Mouse (Mus musculus): ENCODE results near the gene Endod1. TPM values are rescaled to one million over a fixed set of nuclear protein-coding genes. Genes with fewer than 3 reads are reported as not detected.

Gene Endod1
- polyA plus RNA-seq, 1 experiment, result 14.9 TPM

- H3K36me3 ChIP-seq (ENCODE audit: control insufficient read depth), result no peaks in the 10 kb centered on the region; the same call in 1 of the 2 replicates
- H3K4me1 ChIP-seq (ENCODE audit: control insufficient read depth), result no peaks in the 10 kb centered on the region
- no peak for TF ChIP-seq TAL1 (IDR thresholded peaks at IDR 0.05; ENCODE audit: low read length)
- no peak for TF ChIP-seq GATA1 (IDR thresholded peaks at IDR 0.05; ENCODE audit: low read length)
Observed at GRCm38 (mm10) chr9:14313968-14314367, 67.3 kb downstream of the Endod1 start.

GRCm38 (mm10) chr9:14307341-14307740, 74.0 kb downstream of the Endod1 start:
- no peaks in the 10 kb centered on the region for H3K4me1 ChIP-seq (ENCODE audit: control insufficient read depth)

More at GRCm38 (mm10) chr9:14313968-14314367, 67.3 kb downstream of the Endod1 start:
- Histone ChIP-seq H3K9me3 (ENCODE audit: control insufficient read depth, low read length) (no peaks in the 10 kb centered on the region), H3K4me3 (replicated peaks) (no peak overlapping the region), H3K27me3 (ENCODE audit: control insufficient read depth) (no peaks in the 10 kb centered on the region)

GRCm38 (mm10) chr9:14304262-14304968, 76.9 kb downstream of the Endod1 start:
- Histone ChIP-seq H3K27me3 (ENCODE audit: control insufficient read depth) (no peaks in the 10 kb centered on the region), H3K9me3 (ENCODE audit: control insufficient read depth, low read length) (no peaks in the 10 kb centered on the region), H3K4me3 (replicated peaks) (no peak overlapping the region), H3K36me3 (ENCODE audit: control insufficient read depth) (no peaks in the 10 kb centered on the region), H3K4me1 (ENCODE audit: control insufficient read depth) (no peaks in the 10 kb centered on the region)
- TF ChIP-seq TAL1 (IDR thresholded peaks at IDR 0.05; ENCODE audit: low read length), result no peak
- no peak for TF ChIP-seq GATA1 (IDR thresholded peaks at IDR 0.05; ENCODE audit: low read length)

More at GRCm38 (mm10) chr9:14307341-14307740, 74.0 kb downstream of the Endod1 start:
- Histone ChIP-seq H3K4me3 (replicated peaks) (no peak overlapping the region), H3K36me3 (ENCODE audit: control insufficient read depth) (no peaks in the 10 kb centered on the region), H3K27me3 (ENCODE audit: control insufficient read depth) (no peaks in the 10 kb centered on the region), H3K9me3 (ENCODE audit: control insufficient read depth, low read length) (no peaks in the 10 kb centered on the region)
- TF ChIP-seq TAL1 (IDR thresholded peaks at IDR 0.05; ENCODE audit: low read length) (no peak), GATA1 (IDR thresholded peaks at IDR 0.05; ENCODE audit: low read length) (no peak)

Other genes with a start within 250 kb of the Endod1 start
- 0.02 TPM in 1 of 2 replicates, not detected in the other for gene Sesn3, start 106.4 kb downstream of the Endod1 start, polyA plus RNA-seq (2012)
- not detected in 2 replicates for gene Kdm4d, start 119.0 kb upstream of the Endod1 start, polyA plus RNA-seq (2012)
- gene Cwc15, start 119.1 kb upstream of the Endod1 start, polyA plus RNA-seq (2012), result 2.0 and 2.1 TPM in 2 replicates